Mouse (Mus musculus) frontal cortex, postnatal 25 days (tissue): ENCODE results near the gene Tmbim7.
"Not testable (repeated sequence)": the region's sequence is repeated elsewhere in the genome, so short reads cannot be mapped to it uniquely, and the experiment has no call there.

Source experiments
- DNase-seq, 2 experiments: peaks; one replicate each; pipeline ENCODE4 v3.0.0; 2022; ENCODE audit warnings: low spot score in 2 of 2

Tmbim7 gene

GRCm38 (mm10) chr5:3650881-3651280 is at the start of gene Tmbim7:
Gene Tmbim7, plus strand, starts transcription at chr5:3651181.
- no peak for DNase-seq

- no peak for DNase-seq
Observed at GRCm38 (mm10) chr5:3607114-3607513, 43.9 kb upstream of the Tmbim7 start.

GRCm38 (mm10) chr5:3609241-3609640 is 41.7 kb upstream of the Tmbim7 start:
- DNase-seq = no peak

GRCm38 (mm10) chr5:3611835-3612234 is 39.1 kb upstream of the Tmbim7 start:
- not testable (repeated sequence) for DNase-seq

- no peak for DNase-seq
Observed at GRCm38 (mm10) chr5:3620486-3620885, 30.5 kb upstream of the Tmbim7 start.

- DNase-seq = no peak
Observed at GRCm38 (mm10) chr5:3630055-3630454, 20.9 kb upstream of the Tmbim7 start.

- no peak for DNase-seq
Observed at GRCm38 (mm10) chr5:3631512-3632271, 19.3 kb upstream of the Tmbim7 start.

GRCm38 (mm10) chr5:3632285-3632684 is 18.7 kb upstream of the Tmbim7 start:
- no peak for DNase-seq

- DNase-seq = no peak
Observed at GRCm38 (mm10) chr5:3633315-3633714, 17.7 kb upstream of the Tmbim7 start.

- DNase-seq = no peak
Observed at GRCm38 (mm10) chr5:3633951-3634350, 17.0 kb upstream of the Tmbim7 start.

GRCm38 (mm10) chr5:3635286-3635685 is 15.7 kb upstream of the Tmbim7 start:
- no peak for DNase-seq

GRCm38 (mm10) chr5:3644621-3645020 is 6.4 kb upstream of the Tmbim7 start:
- no peak for DNase-seq

- DNase-seq = no peak
Observed at GRCm38 (mm10) chr5:3645326-3645725, 5.7 kb upstream of the Tmbim7 start.

GRCm38 (mm10) chr5:3646539-3646938 is 4.4 kb upstream of the Tmbim7 start:
- no peak for DNase-seq

- peak; percentile 21 to 35 for DNase-seq
Observed at GRCm38 (mm10) chr5:3646991-3647707, 3.8 kb upstream of the Tmbim7 start.

GRCm38 (mm10) chr5:3647708-3648121 is 3.3 kb upstream of the Tmbim7 start:
- peak; percentile 57 to 70 for DNase-seq

- no peak for DNase-seq
Observed at GRCm38 (mm10) chr5:3648206-3648848, 2.7 kb upstream of the Tmbim7 start.

- no peak for DNase-seq
Observed at GRCm38 (mm10) chr5:3648849-3649210, 2.2 kb upstream of the Tmbim7 start.

GRCm38 (mm10) chr5:3651621-3652020 is 640 bp downstream of the Tmbim7 start:
- DNase-seq = no peak

GRCm38 (mm10) chr5:3652903-3653575 is 2.1 kb downstream of the Tmbim7 start:
- DNase-seq = not testable (repeated sequence)

- DNase-seq = no peak
Observed at GRCm38 (mm10) chr5:3653801-3654200, 2.8 kb downstream of the Tmbim7 start.

GRCm38 (mm10) chr5:3657085-3657484 is 6.1 kb downstream of the Tmbim7 start, which contains the start of gene Gatad1:
Gene Gatad1, minus strand, starts transcription at chr5:3657185.
- DNase-seq = no peak
